Mouse (Mus musculus): Measurements from ENCODE around the gene Gm9495.
"Not testable (repeated sequence)": the region's sequence is repeated elsewhere in the genome, so short reads cannot be mapped to it uniquely, and the experiment has no call there.

Gm9495 gene

DNA sequence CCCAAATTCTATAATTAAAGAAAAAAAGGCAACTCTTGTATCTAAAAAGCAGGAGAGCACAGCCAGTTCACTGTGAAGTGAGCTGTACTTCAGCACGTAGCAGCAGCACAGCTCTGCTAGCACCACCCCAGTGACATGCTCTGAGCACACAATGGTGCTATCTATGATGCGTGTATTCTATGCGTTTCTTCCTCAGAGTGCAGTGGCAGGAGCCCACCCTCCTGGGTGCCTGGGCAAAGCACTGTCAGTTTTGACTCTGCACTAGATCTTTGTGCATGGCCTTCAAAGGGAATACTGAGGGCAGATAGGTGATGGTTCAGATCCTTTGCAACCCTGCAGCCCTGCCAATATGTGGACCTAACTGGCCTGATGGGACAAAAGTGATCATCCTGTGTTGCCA lies at the start of gene Gm9495:
Gm9495 (minus strand) TSS at position 101 of the 400 bp plus-strand sequence.
- in situ Hi-C loops (cut with MboI, MseI) = not testable (repeated sequence)

GRCm38 (mm10) chr8:69474946-69475345 lies 21.6 kb upstream of the Gm9495 start:
- in situ Hi-C loops (cut with MboI, MseI) = loop anchor here (5.0 kb wide), 1 partner anchor 53 kb away; no protein-coding TSS in a partner anchor

GRCm38 (mm10) chr8:69420018-69420417 lies 33.3 kb downstream of the Gm9495 start:
- in situ Hi-C loops (cut with MboI, MseI) = loop anchor here (5.0 kb wide), 1 partner anchor 57 kb away; no protein-coding TSS in a partner anchor

DNA sequence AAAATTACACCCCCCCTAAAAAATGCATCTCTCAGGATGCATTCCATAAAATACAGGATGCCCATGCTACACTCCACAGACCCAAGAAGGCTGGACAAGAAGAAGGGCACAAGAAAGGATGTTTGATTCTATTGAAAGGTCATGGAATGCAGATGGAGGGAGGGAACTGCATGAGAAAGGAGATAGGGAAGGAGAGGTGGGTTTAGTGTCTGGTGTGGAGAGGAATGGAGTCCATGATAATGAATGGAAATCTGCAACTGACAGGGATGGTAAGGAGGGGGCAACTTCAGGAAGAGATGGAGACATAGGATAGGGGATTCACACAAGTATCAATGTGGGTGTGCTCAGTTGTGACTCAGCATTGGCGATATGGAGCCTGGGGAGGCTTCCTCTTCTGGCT lies 39.0 kb downstream of the Gm9495 start:
- in situ Hi-C loops (cut with MboI, MseI) = no loop called here

DNA sequence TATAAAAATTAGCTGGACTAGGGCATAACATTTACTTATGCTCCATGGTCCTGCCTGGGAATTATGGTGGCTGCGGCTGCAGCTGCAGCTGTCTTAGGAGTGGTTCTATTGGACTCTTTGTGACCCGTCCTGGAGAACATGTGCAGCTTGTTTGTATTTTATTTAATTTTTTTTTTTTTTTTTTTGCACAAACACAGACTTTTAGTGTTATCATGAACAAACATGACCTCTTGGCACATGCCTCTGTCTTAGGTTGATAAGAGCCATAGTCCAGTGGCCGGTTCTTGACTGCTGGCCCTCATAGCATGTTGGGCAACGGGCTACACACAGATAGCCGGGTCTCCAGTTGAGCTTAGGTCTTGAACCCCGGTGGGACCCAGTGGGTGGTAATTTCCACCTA lies 48.6 kb downstream of the Gm9495 start:
- in situ Hi-C loops (cut with MboI, MseI) = no loop called here

DNA sequence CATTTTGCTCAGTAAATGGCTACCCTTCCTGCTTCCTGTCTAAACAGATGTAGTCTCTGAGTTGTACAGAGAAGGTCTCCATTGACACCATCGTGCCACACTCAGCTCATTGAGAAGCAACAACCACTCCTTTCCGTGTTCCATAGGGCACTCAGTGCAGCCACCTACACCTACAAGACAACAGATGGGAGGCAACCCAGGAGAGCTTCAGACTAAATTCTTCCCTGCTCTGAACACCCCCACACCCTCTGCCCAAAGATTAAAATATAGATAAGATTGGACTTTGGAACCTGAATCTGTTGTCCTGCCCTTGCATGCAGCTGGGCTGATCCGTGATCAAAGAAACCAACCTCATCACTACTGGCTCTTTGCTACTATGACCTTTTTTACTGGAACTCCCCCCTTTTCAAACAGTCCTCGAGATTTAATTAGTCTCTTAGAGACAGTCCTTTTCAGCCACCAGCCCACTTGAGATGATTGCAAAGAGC lies 53.4 kb downstream of the Gm9495 start:
- in situ Hi-C loops (cut with MboI, MseI) = no loop called here

GRCm38 (mm10) chr8:69399181-69399955 lies 54.0 kb downstream of the Gm9495 start:
- in situ Hi-C loops (cut with MboI, MseI) = no loop called here

- in situ Hi-C loops (cut with MboI, MseI) = no loop called here
Observed at GRCm38 (mm10) chr8:69396196-69396595, 57.2 kb downstream of the Gm9495 start.

DNA sequence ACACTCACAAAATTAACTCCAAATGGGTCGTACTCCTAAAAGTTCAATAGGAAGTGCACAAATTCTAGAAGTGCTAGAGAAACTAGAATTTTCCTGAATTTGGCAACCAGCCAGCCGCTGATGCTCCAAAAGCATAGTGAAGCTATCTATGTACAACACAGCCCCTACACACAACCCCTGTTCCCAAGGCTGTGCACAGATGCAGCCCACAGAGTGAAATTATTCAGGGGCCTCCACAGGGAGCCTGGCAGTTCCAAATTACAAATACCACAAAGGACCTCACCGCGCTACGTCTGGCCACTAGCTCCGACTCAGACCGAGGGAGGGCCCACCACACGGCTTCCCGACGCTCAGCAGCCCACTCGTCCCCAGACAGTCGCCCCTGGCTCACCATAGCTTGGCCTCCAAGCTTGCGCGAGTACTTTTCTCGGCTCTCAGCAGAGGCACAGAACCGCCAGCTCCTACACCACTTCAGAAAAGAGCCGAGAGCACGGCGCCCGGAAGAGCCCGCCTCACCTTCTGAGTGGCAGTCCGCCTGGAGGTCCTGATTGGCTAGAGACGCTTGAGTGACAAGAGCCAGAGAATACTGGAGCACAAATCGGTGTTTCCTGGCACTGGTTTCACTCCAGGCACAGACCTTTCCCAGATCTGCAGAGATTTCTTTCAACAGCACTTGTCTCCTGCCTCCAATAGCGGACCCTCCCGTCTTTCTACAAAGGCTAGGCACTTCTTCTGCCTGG lies 58.1 kb downstream of the Gm9495 start:
- in situ Hi-C loops (cut with MboI, MseI) = no loop called here

- in situ Hi-C loops (cut with MboI, MseI) = no loop called here
Observed at GRCm38 (mm10) chr8:69384361-69384760, 69.0 kb downstream of the Gm9495 start.
